Comparison of ENCODE assay signal across 8 mouse cellular contexts in genomic region chr4:107889385-107889730, GRCm38 (mm10). TPM values are rescaled to one million over a fixed set of nuclear protein-coding genes. Genes with fewer than 3 reads are reported as not detected.
A peak's percentile ranks its signal among the peaks of the same experiment; 100 is the strongest.
DNase-seq lines count a peak whose midpoint lies in the region; ATAC-seq lines count a peak whose summit lies in the region.

No protein-coding gene starts in this region.

- intact Hi-C loops in heart, postnatal 36 days (cut with DNase I) = no loop called here

- no peaks in the 10 kb centered on the region for H3K9me3 ChIP-seq in heart, embryonic 10.5 days
- no peaks in the 10 kb centered on the region for H3K9me3 ChIP-seq in heart, embryonic 16.5 days (replicated peaks; ENCODE audit: control insufficient read depth, low read length)

- peak; percentile 81 for DNase-seq in heart, embryonic 10.5 days (ENCODE audit: low spot score)
- DNase-seq in heart, postnatal 36 days = no peak
- peak; percentile 14 for DNase-seq in ES-CJ7 (ENCODE audit: low read depth, low spot score)
- no peak for DNase-seq in right cerebral cortex, adult 2 months (ENCODE audit: low spot score in 2 of 2)
- no peak for DNase-seq in ovary, postnatal 14 days (ENCODE audit: low spot score)
- DNase-seq in thymus, postnatal 10 days (ENCODE audit: low spot score in 2 of 2) = no peak

- H3K4me1 ChIP-seq in heart, embryonic 10.5 days = peaks cover 18% of the 10 kb centered on the region
- peaks cover 11% of the 10 kb centered on the region for H3K4me1 ChIP-seq in heart, embryonic 16.5 days (ENCODE audit: control insufficient read depth, insufficient read depth, low read length)

- H3K9ac ChIP-seq in heart, embryonic 16.5 days (ENCODE audit: low read length) = peak overlapping the region; percentile 83

- ATAC-seq in heart, embryonic 16.5 days (replicated peaks; ENCODE audit: extremely low read depth, insufficient read depth, low FRiP score) = peak; percentile 25
- 0 out of 2 replicates have a peak, but pooled peaks have one; percentile 0 for ATAC-seq in megakaryocyte, adult 5-6 weeks (ENCODE audit: poor library complexity, severe bottlenecking)

- WGBS in heart, embryonic 10.5 days = under 1% methylated on average over 12 of the region's 12 CpGs
- WGBS in heart, embryonic 16.5 days = under 1% methylated on average over 12 of the region's 12 CpGs

- H3K36me3 ChIP-seq in heart, embryonic 10.5 days = peaks cover 63% of the 10 kb centered on the region
- H3K36me3 ChIP-seq in heart, embryonic 16.5 days (ENCODE audit: control insufficient read depth, insufficient read depth) = peaks cover 37% of the 10 kb centered on the region

- H3K4me2 ChIP-seq in heart, embryonic 16.5 days (ENCODE audit: low read depth, low read length) = peak overlapping the region; percentile 97

- peak overlapping the region; percentile 90 for H3K27ac ChIP-seq in heart, embryonic 10.5 days
- peak overlapping the region; percentile 83 for H3K27ac ChIP-seq in heart, embryonic 16.5 days (ENCODE audit: low read length)

- no peaks in the 10 kb centered on the region for H3K27me3 ChIP-seq in heart, embryonic 10.5 days (ENCODE audit: insufficient read depth, poor library complexity, severe bottlenecking)
- no peaks in the 10 kb centered on the region for H3K27me3 ChIP-seq in heart, embryonic 16.5 days (ENCODE audit: control insufficient read depth, insufficient read depth, low read length)

- H3K4me3 ChIP-seq in heart, embryonic 10.5 days = peak overlapping the region; percentile 69
- H3K4me3 ChIP-seq in heart, embryonic 16.5 days (ENCODE audit: low read length) = peak overlapping the region; percentile 68

RNA-seq across cellular contexts. Expression of gene 0610037L13Rik, which starts 0.3 kb away (rescaled TPM):
- 94.4 and 102 TPM in 2 replicates for polyA plus RNA-seq in heart, embryonic 10.5 days (2016; fragmentation: Nextera tagmentation; extraction: Ambion mirVana)
- total RNA-seq in heart, postnatal 36 days (2021) = 10 to 100 TPM; 53.2 to 54.3 TPM
- polyA plus RNA-seq in heart, embryonic 16.5 days (2015; fragmentation: Nextera tagmentation; extraction: Ambion mirVana) = 95.2 and 99.1 TPM in 2 replicates
- 34.7 and 36.0 TPM in 2 replicates for total RNA-seq in megakaryocyte, adult 5-6 weeks (2015)
- 33.6 and 34.7 TPM in 2 replicates for total RNA-seq in megakaryocyte, adult 5-6 weeks (2017)

RNA-seq across cellular contexts. Expression of gene Magoh, which starts 9.8 kb away (rescaled TPM):
- 117 and 160 TPM in 2 replicates for polyA plus RNA-seq in heart, embryonic 10.5 days (2016; fragmentation: Nextera tagmentation; extraction: Ambion mirVana)
- 10 to 100 TPM; 43.0 to 43.5 TPM for total RNA-seq in heart, postnatal 36 days (2021)
- polyA plus RNA-seq in heart, embryonic 16.5 days (2015; fragmentation: Nextera tagmentation; extraction: Ambion mirVana) = 77.2 and 86.6 TPM in 2 replicates
- 131 and 134 TPM in 2 replicates for total RNA-seq in megakaryocyte, adult 5-6 weeks (2015)
- total RNA-seq in megakaryocyte, adult 5-6 weeks (2017) = 208 and 218 TPM in 2 replicates

RNA-seq across cellular contexts. Expression of gene Cpt2, which starts 34.1 kb away (rescaled TPM):
- 50.6 and 67.0 TPM in 2 replicates for polyA plus RNA-seq in heart, embryonic 10.5 days (2016; fragmentation: Nextera tagmentation; extraction: Ambion mirVana)
- 100 to 1,000 TPM; 308 to 324 TPM for total RNA-seq in heart, postnatal 36 days (2021)
- 62.8 and 69.2 TPM in 2 replicates for polyA plus RNA-seq in heart, embryonic 16.5 days (2015; fragmentation: Nextera tagmentation; extraction: Ambion mirVana)
- 19.3 and 24.5 TPM in 2 replicates for total RNA-seq in megakaryocyte, adult 5-6 weeks (2015)
- 16.7 and 26.7 TPM in 2 replicates for total RNA-seq in megakaryocyte, adult 5-6 weeks (2017)

Comparison
In these comparisons a context has a peak if more than half of its experiments do, and no peak if none do; other contexts are left out.
1. DNase-seq: peak in heart, embryonic 10.5 days (single experiment) and ES-CJ7 (single experiment); none in heart, postnatal 36 days (0 of 2), right cerebral cortex, adult 2 months (0 of 2), ovary, postnatal 14 days (single experiment) and thymus, postnatal 10 days (0 of 2).
2. RNA of gene Cpt2, which starts 34.1 kb away (total RNA-seq): 308 to 324 TPM in heart, postnatal 36 days; 16.7 to 26.7 TPM in megakaryocyte, adult 5-6 weeks; every median in the first group is over 10 times any median in the second.